Mouse (Mus musculus) layer of hippocampus, adult 2 months (tissue): ENCODE results near the gene 2810006K23Rik. TPM values are rescaled to one million over a fixed set of nuclear protein-coding genes. Genes with fewer than 3 reads are reported as not detected.
"Not testable (repeated sequence)": the region's sequence is repeated elsewhere in the genome, so short reads cannot be mapped to it uniquely, and the experiment has no call there.

Experiments used
- DNase-seq, 2 experiments: peaks; one replicate each; pipeline ENCODE4 v3.0.0; 2022; ENCODE audit warnings: low spot score in 2 of 2
- H3K27ac ChIP-seq: fragments of 200-600 bp; 2 replicates; pipeline ENCODE4 v1.8.1; 2022
- H3K4me3 ChIP-seq: fragments of 200-600 bp; 2 replicates; pipeline ENCODE4 v1.8.1; 2022; ENCODE audit warnings: mild to moderate bottlenecking
- CTCF ChIP-seq: fragments of 200-600 bp; conservative IDR thresholded peaks from 2 replicates; pipeline ENCODE4 v1.8.1; 2022; ENCODE audit warnings: antibody characterized with exemption, mild to moderate bottlenecking, moderate library complexity
- total RNA-seq, 2 experiments: library from RNA; stranded (reverse); gene quantifications; 2 replicates each; pipeline ENCODE4 v1.2.3; 2021

2810006K23Rik gene
- total RNA-seq, 2 experiments from 2014 or later = 14.5 to 15.4 TPM

- no peak overlapping the region for H3K4me3 ChIP-seq
- no peak for TF ChIP-seq CTCF
- no peak overlapping the region for H3K27ac ChIP-seq
- no peak for DNase-seq
Observed at GRCm38 (mm10) chr5:124315941-124316340, 11.9 kb upstream of the 2810006K23Rik start.

GRCm38 (mm10) chr5:124317648-124318047, 10.2 kb upstream of the 2810006K23Rik start:
- no peak for TF ChIP-seq CTCF
- Histone ChIP-seq H3K27ac (no peak overlapping the region; the same call in 1 of the 2 replicates), H3K4me3 (no peak overlapping the region)
- no peak for DNase-seq

DNA sequence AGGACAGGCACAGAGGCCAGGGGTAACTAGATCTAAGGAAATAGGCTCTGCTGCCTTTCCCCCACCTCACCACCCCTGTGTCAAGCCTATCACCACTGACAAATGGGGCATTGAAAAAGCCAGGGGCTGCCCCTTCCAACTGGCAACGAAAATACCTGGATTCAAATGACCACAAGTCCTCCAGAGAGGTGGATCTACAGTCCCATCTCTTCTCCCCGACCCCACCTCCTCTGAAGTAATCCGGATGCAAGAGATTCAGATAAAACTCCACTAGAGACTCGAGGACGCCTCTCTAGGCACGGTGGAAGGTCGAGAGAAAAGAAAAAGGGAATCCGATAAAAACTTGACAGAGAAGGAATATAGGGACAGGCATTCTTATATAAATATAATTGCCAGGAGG, 1.1 kb upstream of the 2810006K23Rik start:
- no peak for TF ChIP-seq CTCF
- peak overlapping the region; percentile 68 for H3K4me3 ChIP-seq
- DNase-seq = no peak
- peak overlapping the region; percentile 97 for H3K27ac ChIP-seq

DNA sequence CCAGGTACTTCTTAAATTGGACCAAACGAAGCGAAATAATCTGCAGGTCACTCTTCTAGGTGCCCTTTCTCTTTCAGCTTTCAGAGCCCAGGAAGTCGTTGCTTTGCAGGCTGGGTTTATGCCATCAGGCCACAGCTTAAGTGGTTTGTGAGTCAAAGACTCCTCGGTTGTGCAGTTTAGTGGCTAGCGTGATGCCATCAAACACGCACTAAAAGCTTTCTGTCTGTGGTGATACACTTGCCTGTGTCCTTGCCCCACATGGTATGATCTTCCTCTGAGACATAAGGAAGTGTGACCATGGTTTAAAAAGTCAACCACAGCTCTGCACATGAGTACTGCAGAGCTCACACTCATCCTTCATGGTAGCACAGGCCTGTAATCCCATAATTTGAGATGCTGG, 2.2 kb downstream of the 2810006K23Rik start:
- DNase-seq = no peak
- Histone ChIP-seq H3K4me3 (no peak overlapping the region), H3K27ac (no peak overlapping the region)
- TF ChIP-seq CTCF = no peak

DNA sequence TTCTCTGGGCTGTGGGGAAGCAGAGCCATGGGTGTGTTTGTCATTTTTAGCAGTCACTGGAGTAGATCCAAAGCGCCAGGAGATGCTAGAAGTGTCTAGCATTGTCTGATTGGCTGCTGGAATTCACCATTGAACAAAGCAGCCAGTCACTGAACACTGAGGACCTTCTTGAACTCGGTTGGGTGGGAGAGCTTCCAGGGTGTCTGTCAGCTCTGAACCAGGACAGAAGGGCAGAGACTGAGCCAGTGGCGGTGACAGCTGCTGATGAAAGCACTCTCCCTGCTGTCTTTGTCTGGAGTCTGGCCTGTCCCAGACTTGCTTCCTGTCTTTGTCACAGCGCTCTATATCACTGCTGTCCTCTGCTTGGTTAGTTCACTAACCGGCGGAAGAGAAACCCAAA, 6.5 kb downstream of the 2810006K23Rik start:
- peak; percentile 50 to 63 for DNase-seq
- TF ChIP-seq CTCF = no peak
- Histone ChIP-seq H3K4me3 (no peak overlapping the region), H3K27ac (peak overlapping the region; percentile 84)

GRCm38 (mm10) chr5:124337103-124337502, 9.2 kb downstream of the 2810006K23Rik start:
- H3K27ac ChIP-seq = no peak overlapping the region
- no peak for TF ChIP-seq CTCF

GRCm38 (mm10) chr5:124337909-124338308, 10.0 kb downstream of the 2810006K23Rik start:
- Histone ChIP-seq H3K27ac (peak overlapping the region; percentile 48; the same call in 1 of the 2 replicates), H3K4me3 (no peak overlapping the region)
- DNase-seq = peak; percentile 60 to 78
- TF ChIP-seq CTCF = no peak

More at GRCm38 (mm10) chr5:124337103-124337502, 9.2 kb downstream of the 2810006K23Rik start:
- DNase-seq = no peak
- no peak overlapping the region for H3K4me3 ChIP-seq

GRCm38 (mm10) chr5:124338791-124339190, 10.9 kb downstream of the 2810006K23Rik start:
- no peak for TF ChIP-seq CTCF
- no peak overlapping the region for H3K4me3 ChIP-seq
- no peak for DNase-seq
- H3K27ac ChIP-seq = peak overlapping the region; percentile 57; the same call in 1 of the 2 replicates

DNA sequence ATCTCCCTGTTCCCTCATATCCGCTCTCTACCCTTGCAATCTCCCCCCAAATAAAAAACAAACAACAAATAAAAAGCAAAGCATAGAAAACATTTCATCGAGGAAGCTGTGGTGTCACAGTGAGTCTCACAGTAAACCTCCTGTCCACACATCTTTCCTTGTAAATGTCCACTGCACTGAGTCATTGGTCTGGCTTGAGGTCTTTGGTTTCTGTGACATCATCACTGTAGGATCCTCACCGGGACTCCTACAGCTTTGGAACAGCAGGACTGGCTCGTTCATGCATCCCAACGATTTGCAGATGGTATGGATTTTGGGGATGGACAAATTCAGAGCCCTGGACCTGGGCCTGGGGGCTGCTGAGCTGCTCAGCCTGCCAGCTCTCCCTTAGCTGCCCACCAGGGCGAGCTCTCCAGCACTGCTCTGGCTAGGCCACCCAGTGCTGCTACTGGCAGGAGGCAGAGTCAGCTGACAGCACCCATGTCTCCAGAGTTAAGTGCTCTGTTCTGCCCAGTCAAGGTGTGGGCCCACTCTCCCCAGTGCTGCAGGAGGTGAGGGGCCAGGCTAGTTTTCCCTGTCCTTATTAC, 14.0 kb downstream of the 2810006K23Rik start:
- not testable (repeated sequence) for DNase-seq, H3K4me3 ChIP-seq, H3K27ac ChIP-seq
- peak; percentile 43 for TF ChIP-seq CTCF

DNA sequence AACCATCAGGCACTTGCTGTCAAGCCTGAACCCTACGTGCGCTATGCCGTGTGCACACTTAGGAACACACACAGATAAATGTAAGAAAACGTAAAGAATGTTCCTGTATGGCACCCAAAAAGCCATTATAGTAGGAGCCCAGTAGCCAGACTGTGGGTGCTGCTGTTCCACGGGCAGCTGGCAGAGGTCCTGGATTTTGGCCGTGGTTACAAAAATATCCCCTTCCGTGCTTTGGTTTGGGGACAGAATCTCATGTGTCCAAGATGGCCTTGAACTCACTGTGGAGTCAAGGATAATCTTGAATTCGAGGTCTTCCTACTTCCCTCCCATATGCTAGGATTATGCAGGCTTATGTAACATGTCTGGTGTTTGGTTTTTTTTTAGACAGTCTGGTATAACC, 15.0 kb downstream of the 2810006K23Rik start:
- no peak for DNase-seq

DNA sequence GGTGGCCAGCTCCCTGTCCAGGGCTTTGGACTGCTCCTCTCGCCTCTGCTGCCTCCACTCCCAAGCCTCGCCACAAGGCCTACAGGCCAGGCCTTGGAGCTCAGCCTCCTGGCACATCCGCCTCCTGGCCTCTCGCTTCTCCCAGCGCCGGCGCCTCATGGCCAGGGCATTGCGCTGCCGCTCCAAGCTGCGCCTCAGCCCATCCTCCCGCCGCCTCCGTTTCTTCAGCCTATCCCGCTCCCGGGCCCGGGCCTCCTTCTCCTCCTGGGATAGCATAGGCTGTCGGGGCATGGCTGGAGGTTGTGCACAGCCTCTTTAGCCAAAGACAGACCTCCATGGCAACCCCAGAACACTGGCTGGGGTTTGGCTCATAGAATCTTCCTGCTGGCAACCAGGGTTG, 21.3 kb downstream of the 2810006K23Rik start:
- peak in 1 of 2 experiments; percentile 46 for DNase-seq
- peak; percentile 42 for TF ChIP-seq CTCF
- Histone ChIP-seq H3K4me3 (no peak overlapping the region), H3K27ac (peak overlapping the region; percentile 50)

More for the DNA sequence above, 15.0 kb downstream of the 2810006K23Rik start:
- Histone ChIP-seq H3K27ac (no peak overlapping the region), H3K4me3 (no peak overlapping the region)
- no peak for TF ChIP-seq CTCF

GRCm38 (mm10) chr5:124350350-124350749, 22.5 kb downstream of the 2810006K23Rik start:
- TF ChIP-seq CTCF = no peak
- Histone ChIP-seq H3K4me3 (no peak overlapping the region), H3K27ac (peak overlapping the region; percentile 62; the same call in 1 of the 2 replicates)
- no peak for DNase-seq

DNA sequence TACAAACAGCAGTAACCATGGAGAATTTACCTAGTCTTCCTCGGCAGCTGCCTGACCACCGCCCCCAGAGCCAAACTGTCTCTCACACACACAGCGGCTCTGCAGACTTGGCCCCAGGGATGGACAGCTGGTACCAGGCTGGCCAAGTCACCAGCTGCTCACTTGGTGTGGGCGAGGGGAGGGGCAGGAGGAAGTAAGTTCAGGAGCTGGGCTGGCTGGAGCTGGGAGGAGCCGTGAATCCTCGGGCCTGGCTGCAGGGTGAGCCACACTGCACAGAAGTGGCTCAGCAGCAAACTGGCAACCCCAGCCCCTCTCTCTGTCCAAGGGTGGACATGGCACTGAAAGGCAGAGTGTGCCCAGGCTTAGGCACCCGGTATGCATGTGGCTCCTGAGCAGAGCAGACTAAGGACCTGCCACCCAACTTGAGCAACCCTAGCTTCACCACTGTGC, 23.2 kb downstream of the 2810006K23Rik start:
- TF ChIP-seq CTCF = no peak
- peak; percentile 52 to 79 for DNase-seq
- Histone ChIP-seq H3K4me3 (peak overlapping the region; percentile 59), H3K27ac (peak overlapping the region; percentile 93)

DNA sequence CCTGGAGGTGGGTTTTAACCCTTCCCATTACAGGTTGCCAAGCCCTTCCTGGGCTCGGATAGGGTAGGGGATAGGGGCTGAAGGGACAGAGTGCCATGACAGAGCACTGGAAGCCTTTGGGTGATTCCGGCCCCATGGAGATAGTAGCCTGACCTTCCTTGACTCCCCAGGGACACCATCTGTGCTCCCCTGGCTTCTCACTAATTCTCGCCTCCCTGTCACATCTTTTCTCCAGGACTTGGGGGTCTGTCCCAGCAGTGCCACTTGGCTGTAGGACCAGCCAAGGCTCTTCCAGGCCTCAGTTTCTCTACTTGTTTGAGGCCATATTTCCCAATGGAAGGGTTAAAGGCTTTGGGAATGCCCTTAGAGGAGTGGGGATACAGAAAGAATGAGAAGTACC, 23.7 kb downstream of the 2810006K23Rik start:
- no peak for TF ChIP-seq CTCF
- Histone ChIP-seq H3K4me3 (peak overlapping the region; percentile 59), H3K27ac (peak overlapping the region; percentile 93)
- DNase-seq = no peak
